Mouse (Mus musculus) stomach, embryonic 14.5 days (tissue): Measurements from ENCODE around the gene Naa25. TPM values are rescaled to one million over a fixed set of nuclear protein-coding genes. Genes with fewer than 3 reads are reported as not detected.

Source experiments
- ATAC-seq: fragments of 200-750 bp; cut with Nextera tagmentation; 2 replicates; pipeline ENCODE4 v1.8.0; 2017; ENCODE audit warnings: low read depth, moderate TSS enrichment; ENCODE audit not compliant: insufficient number of reproducible peaks, insufficient read depth, low FRiP score
- H3K27ac ChIP-seq: fragments of 300-500 bp; sonication (generic); 2 replicates; pipeline ENCODE4 v1.5.1; 2014; ENCODE audit warnings: mild to moderate bottlenecking, low read length, moderate library complexity, mixed read lengths
- H3K27me3 ChIP-seq: fragments of 300-500 bp; sonication (generic); 2 replicates; pipeline ENCODE4 v1.6.1; 2014; ENCODE audit warnings: low read length, control low read depth, mixed read lengths; ENCODE audit not compliant: control insufficient read depth, insufficient read depth
- H3K36me3 ChIP-seq: fragments of 300-500 bp; sonication (generic); 2 replicates; pipeline ENCODE4 v1.6.1; 2014; ENCODE audit warnings: mild to moderate bottlenecking, control low read depth, low read length, moderate library complexity, mixed read lengths; ENCODE audit not compliant: control insufficient read depth, insufficient read depth
- H3K4me1 ChIP-seq: fragments of 300-500 bp; sonication (generic); 2 replicates; pipeline ENCODE4 v1.6.1; 2014; ENCODE audit warnings: low read length, control low read depth, mixed read lengths; ENCODE audit not compliant: control insufficient read depth, insufficient read depth
- H3K4me2 ChIP-seq: fragments of 300-500 bp; sonication (generic); replicated peaks from 2 replicates; pipeline ENCODE4 v1.6.1; 2014; ENCODE audit warnings: low read depth, low read length, control low read depth
- H3K4me3 ChIP-seq: fragments of 300-500 bp; sonication (generic); 2 replicates; pipeline ENCODE4 v1.5.1; 2014; ENCODE audit warnings: low read depth, low read length, control low read depth
- H3K9ac ChIP-seq: fragments of 300-500 bp; sonication (generic); replicated peaks from 2 replicates; pipeline ENCODE4 v1.6.1; 2014; ENCODE audit warnings: low read depth, mild to moderate bottlenecking, control low read depth, low read length, moderate library complexity, mixed read lengths
- H3K9me3 ChIP-seq: fragments of 300-500 bp; sonication (generic); 2 replicates; pipeline ENCODE4 v1.6.1; 2016; ENCODE audit warnings: low read depth, low read length, control low read depth; ENCODE audit not compliant: control insufficient read depth
- WGBS: fragments of 180-500 bp; shearing (Covaris S2); extraction: QIAGEN DNeasy Blood & Tissue Kit; methylation state at CpG from one replicate; pipeline ENCODE4 v1.1.7; 2014; 5-methylcytosine and 5-hydroxymethylcytosine counted together
- polyA plus RNA-seq: library from polyadenylated mRNA; unstranded; fragments of >200 nt; fragmentation: Nextera tagmentation; extraction: Ambion mirVana; gene quantifications from 2 replicates; pipeline ENCODE4 v1.2.1, GENCODE M21; 2014

Naa25 gene
- polyA plus RNA-seq, 1 experiment from 2014 or later, result 42.1 TPM

- Histone ChIP-seq H3K27ac (no peak overlapping the region), H3K4me3 (no peak overlapping the region), H3K9ac (no peak overlapping the region), H3K36me3 (peaks cover 84% of the 10 kb centered on the region), H3K9me3 (no peaks in the 10 kb centered on the region), H3K4me1 (no peaks in the 10 kb centered on the region), H3K27me3 (no peaks in the 10 kb centered on the region), H3K4me2 (no peak overlapping the region)
- 87% methylated on average over 5 of the region's 5 CpGs for WGBS
- no peak for ATAC-seq
Observed at GRCm38 (mm10) chr5:121438131-121438530, 40.4 kb downstream of the Naa25 start.

GRCm38 (mm10) chr5:121438756-121439155 lies 41.0 kb downstream of the Naa25 start:
- ATAC-seq, result no peak
- no peaks in the 10 kb centered on the region for H3K4me1 ChIP-seq
- H3K27me3 ChIP-seq, result no peaks in the 10 kb centered on the region
- WGBS, result 91% methylated on average over 11 of the region's 11 CpGs
- no peak overlapping the region for H3K27ac ChIP-seq
- no peak overlapping the region for H3K4me2 ChIP-seq
- H3K9me3 ChIP-seq, result no peaks in the 10 kb centered on the region
- no peak overlapping the region for H3K4me3 ChIP-seq
- no peak overlapping the region for H3K9ac ChIP-seq
- H3K36me3 ChIP-seq, result peaks cover 82% of the 10 kb centered on the region

GRCm38 (mm10) chr5:121443548-121443947 lies 45.8 kb downstream of the Naa25 start:
- ATAC-seq, result no peak
- no peaks in the 10 kb centered on the region for H3K9me3 ChIP-seq
- H3K27me3 ChIP-seq, result no peaks in the 10 kb centered on the region
- H3K4me2 ChIP-seq, result no peak overlapping the region
- H3K4me1 ChIP-seq, result no peaks in the 10 kb centered on the region
- H3K27ac ChIP-seq, result no peak overlapping the region
- H3K4me3 ChIP-seq, result no peak overlapping the region
- no peak overlapping the region for H3K9ac ChIP-seq
- WGBS, result 95% methylated on average over 3 of the region's 3 CpGs
- H3K36me3 ChIP-seq, result peaks cover 83% of the 10 kb centered on the region

- Histone ChIP-seq H3K4me3 (no peak overlapping the region), H3K4me1 (no peaks in the 10 kb centered on the region), H3K9ac (no peak overlapping the region), H3K36me3 (peaks cover 79% of the 10 kb centered on the region), H3K27me3 (no peaks in the 10 kb centered on the region), H3K9me3 (no peaks in the 10 kb centered on the region), H3K27ac (no peak overlapping the region), H3K4me2 (no peak overlapping the region)
- WGBS, result 87% methylated on average over 5 of the region's 5 CpGs
- no peak for ATAC-seq
Observed at GRCm38 (mm10) chr5:121444870-121445269, 47.1 kb downstream of the Naa25 start.

- Histone ChIP-seq H3K4me2 (no peak overlapping the region), H3K9me3 (no peaks in the 10 kb centered on the region), H3K36me3 (peaks cover 51% of the 10 kb centered on the region), H3K4me1 (peaks cover 14% of the 10 kb centered on the region; the same call in 1 of the 2 replicates), H3K27me3 (no peaks in the 10 kb centered on the region), H3K9ac (no peak overlapping the region), H3K4me3 (no peak overlapping the region), H3K27ac (no peak overlapping the region)
- 93% methylated on average over 3 of the region's 3 CpGs for WGBS
- ATAC-seq, result no peak
Observed at GRCm38 (mm10) chr5:121448450-121448849, 50.7 kb downstream of the Naa25 start.

GRCm38 (mm10) chr5:121449976-121450375 lies 52.2 kb downstream of the Naa25 start:
- no peak for ATAC-seq
- Histone ChIP-seq H3K36me3 (peaks cover 39% of the 10 kb centered on the region), H3K27ac (no peak overlapping the region), H3K4me3 (no peak overlapping the region), H3K27me3 (no peaks in the 10 kb centered on the region), H3K4me1 (peaks cover 25% of the 10 kb centered on the region), H3K9ac (no peak overlapping the region), H3K9me3 (no peaks in the 10 kb centered on the region), H3K4me2 (no peak overlapping the region)
- 71% methylated on average over 6 of the region's 6 CpGs for WGBS

GRCm38 (mm10) chr5:121450476-121450875 lies 52.7 kb downstream of the Naa25 start:
- 75% methylated on average over 9 of the region's 9 CpGs for WGBS
- no peak overlapping the region for H3K4me2 ChIP-seq
- H3K27me3 ChIP-seq, result no peaks in the 10 kb centered on the region
- no peak overlapping the region for H3K9ac ChIP-seq
- no peak overlapping the region for H3K4me3 ChIP-seq
- H3K4me1 ChIP-seq, result peaks cover 25% of the 10 kb centered on the region
- no peak overlapping the region for H3K27ac ChIP-seq
- H3K9me3 ChIP-seq, result no peaks in the 10 kb centered on the region
- no peak for ATAC-seq
- peaks cover 34% of the 10 kb centered on the region for H3K36me3 ChIP-seq

- ATAC-seq, result no peak
- no peaks in the 10 kb centered on the region for H3K9me3 ChIP-seq
- H3K4me2 ChIP-seq, result peak overlapping the region; percentile 80
Observed at GRCm38 (mm10) chr5:121451203-121451602, 53.5 kb downstream of the Naa25 start.

GRCm38 (mm10) chr5:121451644-121452025 lies 53.9 kb downstream of the Naa25 start, which contains the start of gene Tmem116:
Tmem116 (plus strand) TSS chr5:121451893.
- Histone ChIP-seq H3K9ac (peak within 1 kb of the TSS; percentile 97), H3K4me2 (peak within 1 kb of the TSS; percentile 80), H3K36me3 (peaks cover 23% of the 10 kb centered on the region), H3K27ac (peak within 1 kb of the TSS; percentile 94), H3K27me3 (no peaks in the 10 kb centered on the region), H3K9me3 (no peaks in the 10 kb centered on the region), H3K4me3 (peak within 1 kb of the TSS; percentile 89), H3K4me1 (peaks cover 25% of the 10 kb centered on the region)
- WGBS, result under 1% methylated on average over 17 of the region's 17 CpGs
- no peak for ATAC-seq

More at GRCm38 (mm10) chr5:121451203-121451602, 53.5 kb downstream of the Naa25 start:
- Histone ChIP-seq H3K4me1 (peaks cover 25% of the 10 kb centered on the region), H3K4me3 (peak overlapping the region; percentile 89), H3K9ac (peak overlapping the region; percentile 68), H3K36me3 (peaks cover 27% of the 10 kb centered on the region), H3K27ac (no peak overlapping the region), H3K27me3 (no peaks in the 10 kb centered on the region)
- 28% methylated on average over 8 of the region's 8 CpGs for WGBS
